Mouse (Mus musculus): Measurements from ENCODE around the gene Dscaml1. TPM values are rescaled to one million over a fixed set of nuclear protein-coding genes. Genes with fewer than 3 reads are reported as not detected.

The Dscaml1 gene
- polyA plus RNA-seq, 1 experiment from 2014 or later: 11.2 TPM

DNA sequence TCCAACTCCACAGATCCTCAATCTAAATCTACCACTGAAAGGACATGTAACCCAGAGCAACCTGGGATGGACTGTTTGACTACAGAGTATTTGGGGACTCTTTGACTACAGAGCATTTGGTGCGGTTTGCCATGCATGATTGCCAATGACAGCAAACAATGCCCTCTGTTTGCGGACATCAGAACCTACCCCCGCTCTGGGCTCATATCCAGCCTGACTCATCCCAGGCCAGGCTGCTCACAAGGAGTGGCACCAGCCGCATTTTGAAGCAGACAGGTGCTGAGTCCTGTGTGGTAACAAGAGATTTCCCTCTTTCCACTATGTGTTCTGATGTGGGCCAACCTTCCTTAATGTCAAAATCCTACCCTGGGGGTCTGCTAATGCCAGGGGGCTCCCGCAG is 171.7 kb downstream of the Dscaml1 start:
- H3K27me3 ChIP-seq: no peaks in the 10 kb centered on the region
- H3K36me3 ChIP-seq: no peaks in the 10 kb centered on the region
- no peak overlapping the region for H3K9ac ChIP-seq
- ATAC-seq (ENCODE audit: low FRiP score): no peak
- no peak overlapping the region for H3K4me3 ChIP-seq
- H3K27ac ChIP-seq: no peak overlapping the region
- H3K4me1 ChIP-seq (replicated peaks): peaks cover 27% of the 10 kb centered on the region
- no peaks in the 10 kb centered on the region for H3K9me3 ChIP-seq
- H3K4me2 ChIP-seq: no peak overlapping the region
- WGBS: 65% methylated on average over 5 of the region's 5 CpGs

DNA sequence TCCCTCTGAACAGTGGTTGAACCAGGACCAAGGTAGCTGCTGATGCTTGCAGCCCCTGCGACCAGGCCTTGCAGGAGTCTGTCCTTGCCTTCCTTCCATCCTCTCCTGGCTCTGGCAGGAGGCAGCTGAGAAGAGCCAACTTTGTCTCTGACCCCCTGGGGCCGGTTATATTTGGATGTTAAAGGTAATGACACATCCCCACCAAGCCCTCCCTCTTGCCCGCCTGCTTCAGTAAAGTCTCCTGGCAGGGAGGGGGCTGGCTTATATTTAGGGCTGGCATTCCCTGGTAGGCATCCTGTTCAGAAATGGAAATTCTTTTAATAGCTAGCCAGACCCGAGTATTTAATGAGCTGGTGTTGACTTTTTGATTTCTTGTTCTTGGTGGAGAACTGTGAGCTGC is 172.9 kb downstream of the Dscaml1 start:
- Histone ChIP-seq H3K9me3 (no peaks in the 10 kb centered on the region), H3K9ac (no peak overlapping the region), H3K4me1 (replicated peaks) (peaks cover 24% of the 10 kb centered on the region), H3K4me3 (no peak overlapping the region), H3K27me3 (no peaks in the 10 kb centered on the region), H3K36me3 (no peaks in the 10 kb centered on the region), H3K4me2 (no peak overlapping the region), H3K27ac (no peak overlapping the region; the same call in 1 of the 2 replicates)
- 69% methylated on average over 4 of the region's 4 CpGs for WGBS
- no peak for ATAC-seq (ENCODE audit: low FRiP score)

DNA sequence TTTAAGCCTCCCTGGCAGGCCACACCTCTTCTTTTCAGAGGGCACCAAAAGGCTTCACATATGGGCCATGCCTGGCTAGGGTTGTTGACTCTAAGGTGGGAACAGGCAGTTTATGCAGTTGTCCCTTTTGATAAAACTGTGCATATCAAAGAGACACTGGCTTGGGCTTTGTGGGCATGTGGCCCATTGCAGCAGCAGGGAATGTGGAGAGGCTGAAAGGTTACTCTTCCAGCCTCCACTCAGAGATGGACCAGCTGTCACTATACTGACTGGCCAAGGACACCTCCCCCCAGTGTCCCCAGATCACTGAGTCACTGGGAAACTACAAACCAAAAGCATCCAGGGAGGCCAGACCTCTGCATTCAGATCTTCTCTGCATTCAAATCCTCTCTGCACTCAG is 180.9 kb downstream of the Dscaml1 start:
- H3K4me2 ChIP-seq: no peak overlapping the region
- H3K4me3 ChIP-seq: no peak overlapping the region
- H3K4me1 ChIP-seq (replicated peaks): peaks cover 46% of the 10 kb centered on the region
- no peak for ATAC-seq (ENCODE audit: low FRiP score)
- no peaks in the 10 kb centered on the region for H3K27me3 ChIP-seq
- peak overlapping the region; percentile 88; the same call in 1 of the 2 replicates for H3K27ac ChIP-seq
- no peaks in the 10 kb centered on the region for H3K9me3 ChIP-seq
- no peak overlapping the region for H3K9ac ChIP-seq
- H3K36me3 ChIP-seq: no peaks in the 10 kb centered on the region

DNA sequence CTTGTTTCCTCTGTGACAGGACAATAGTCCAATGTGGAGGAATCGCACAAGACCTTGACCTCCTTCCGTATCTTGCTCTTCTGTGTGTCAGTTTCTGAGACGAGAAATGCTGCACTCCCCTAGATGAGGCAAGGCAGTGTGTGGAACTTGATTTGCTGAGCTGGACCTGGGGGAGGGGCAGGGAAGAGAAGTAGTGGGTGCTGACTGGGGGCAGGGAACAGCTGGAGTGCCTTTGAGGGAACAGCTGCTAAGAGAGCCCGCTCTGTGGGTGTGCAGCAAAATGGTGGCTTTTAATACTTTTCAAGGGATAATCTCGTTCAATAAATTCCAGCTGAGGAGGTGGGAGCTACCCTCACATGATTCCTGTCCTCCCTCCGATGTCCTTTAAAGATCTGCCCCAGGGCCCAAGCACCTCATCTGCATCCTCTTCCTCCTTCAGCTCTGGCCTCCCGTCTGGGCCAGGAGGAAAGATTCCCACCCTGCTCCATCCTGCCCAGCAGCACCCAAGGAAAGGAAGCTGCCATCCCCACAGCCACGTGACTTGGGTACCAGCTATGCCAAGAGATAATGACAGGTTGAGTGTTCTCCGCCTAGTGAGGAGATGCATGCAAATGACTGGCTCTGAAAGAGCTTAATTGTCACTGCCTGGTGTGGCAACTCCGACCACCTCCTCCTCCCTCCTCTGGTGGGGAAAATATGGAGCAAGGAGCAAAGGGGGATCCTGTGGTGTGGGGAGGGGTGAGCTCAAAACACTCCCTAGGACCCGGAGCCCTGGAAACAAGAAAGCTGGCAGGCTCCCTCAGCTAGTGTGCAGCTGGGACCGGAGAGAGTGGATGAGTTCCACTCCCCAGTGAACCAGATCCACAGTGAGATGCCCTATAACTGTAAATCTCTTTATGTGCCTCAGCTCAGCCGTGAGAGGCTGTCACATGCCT is 181.9 kb downstream of the Dscaml1 start:
- no peaks in the 10 kb centered on the region for H3K27me3 ChIP-seq
- peaks cover 49% of the 10 kb centered on the region for H3K4me1 ChIP-seq (replicated peaks)
- no peak overlapping the region for H3K4me3 ChIP-seq
- H3K27ac ChIP-seq: peak overlapping the region; percentile 88
- 0 out of 2 replicates have a peak overlapping the region, but pooled peaks have one; percentile 6 for H3K9ac ChIP-seq
- no peaks in the 10 kb centered on the region for H3K9me3 ChIP-seq
- peak; percentile 78 for ATAC-seq (ENCODE audit: low FRiP score)
- no peak overlapping the region for H3K4me2 ChIP-seq
- H3K36me3 ChIP-seq: no peaks in the 10 kb centered on the region
- 24% methylated on average over 13 of the region's 13 CpGs for WGBS

DNA sequence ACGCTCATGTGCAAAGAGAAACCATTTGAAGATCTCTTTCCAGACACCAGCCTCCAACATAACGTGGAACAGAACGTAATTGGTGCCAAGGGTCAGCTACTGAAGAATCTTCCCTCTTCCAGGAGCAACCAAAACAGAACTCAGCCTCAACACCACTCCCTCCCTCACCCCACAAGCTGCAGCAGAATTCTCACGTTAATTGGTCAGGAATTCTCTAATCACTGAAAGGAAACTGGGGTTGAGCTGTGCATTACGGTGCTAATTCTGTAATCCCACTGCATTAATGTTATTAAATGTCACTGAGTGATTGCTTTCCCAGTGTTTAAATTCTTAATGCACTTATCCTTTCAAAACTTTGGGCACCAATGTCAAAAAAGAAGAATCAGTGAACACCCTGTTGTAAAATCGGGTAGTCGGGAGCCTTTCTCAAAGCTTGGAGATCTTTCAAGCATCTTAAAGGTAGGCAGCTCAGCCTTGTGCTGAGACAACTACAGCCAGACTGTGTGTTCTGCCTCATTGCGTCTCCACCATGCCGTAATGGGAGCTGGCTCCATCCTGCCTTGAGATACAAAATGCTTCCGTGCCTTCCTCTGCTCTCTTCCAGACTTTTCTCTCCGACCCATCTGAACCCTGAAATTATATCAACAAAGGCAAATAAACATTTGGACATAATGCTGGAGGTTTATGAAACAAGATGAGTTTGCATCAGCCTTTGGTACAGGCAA is 184.1 kb downstream of the Dscaml1 start:
- Histone ChIP-seq H3K4me3 (no peak overlapping the region), H3K36me3 (no peaks in the 10 kb centered on the region), H3K27me3 (no peaks in the 10 kb centered on the region), H3K4me1 (replicated peaks) (peaks cover 59% of the 10 kb centered on the region), H3K9me3 (no peaks in the 10 kb centered on the region), H3K27ac (peak overlapping the region; percentile 5; the same call in 1 of the 2 replicates), H3K9ac (no peak overlapping the region), H3K4me2 (no peak overlapping the region)
- 73% methylated on average over 11 of the region's 11 CpGs for WGBS
- ATAC-seq (ENCODE audit: low FRiP score): no peak

DNA sequence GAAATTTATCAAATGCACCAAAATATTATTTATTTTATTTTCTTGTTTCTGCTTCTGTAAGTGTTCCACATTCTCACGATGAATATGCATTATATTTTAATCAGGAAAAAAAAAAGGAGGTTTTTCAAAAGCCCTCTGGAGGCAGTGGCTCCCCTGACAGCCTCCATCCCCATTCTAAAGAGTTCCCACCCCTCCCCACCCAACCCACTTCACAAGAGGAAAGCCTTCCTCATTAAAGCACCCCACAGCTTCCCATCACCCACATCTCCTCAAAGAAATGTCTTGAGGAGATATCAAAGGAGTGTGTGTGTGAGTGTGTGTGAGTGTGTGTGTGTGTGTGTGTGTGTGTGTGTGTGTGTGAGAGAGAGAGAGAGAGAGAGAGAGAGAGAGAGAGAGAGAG is 188.2 kb downstream of the Dscaml1 start:
- ATAC-seq (ENCODE audit: low FRiP score): no peak
- no peak overlapping the region for H3K27ac ChIP-seq
- no peaks in the 10 kb centered on the region for H3K27me3 ChIP-seq
- H3K36me3 ChIP-seq: no peaks in the 10 kb centered on the region
- 65% methylated on average over 1 of the region's 1 CpGs for WGBS
- no peak overlapping the region for H3K4me2 ChIP-seq
- no peak overlapping the region for H3K9ac ChIP-seq
- no peak overlapping the region for H3K4me3 ChIP-seq
- H3K4me1 ChIP-seq (replicated peaks): peaks cover 67% of the 10 kb centered on the region
- no peaks in the 10 kb centered on the region for H3K9me3 ChIP-seq

DNA sequence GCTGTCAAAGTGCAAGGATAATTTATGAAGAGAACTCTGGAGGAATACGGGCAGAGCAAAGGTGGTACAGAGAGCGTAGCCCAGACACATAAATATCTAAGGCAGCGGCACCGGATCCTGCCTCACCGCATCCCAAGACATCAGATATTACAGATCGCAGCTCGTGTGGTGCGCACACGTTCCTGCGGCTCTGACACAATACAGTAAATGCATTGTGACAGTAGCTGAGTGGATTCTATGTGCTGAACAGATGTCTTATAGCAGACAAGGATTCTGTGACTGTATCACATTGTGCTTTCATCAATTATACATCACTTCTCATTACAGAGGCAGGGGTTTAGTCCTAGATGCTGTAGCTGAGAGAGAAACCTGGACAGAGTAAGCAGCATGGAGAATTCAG is 191.5 kb downstream of the Dscaml1 start:
- peaks cover 60% of the 10 kb centered on the region for H3K4me1 ChIP-seq (replicated peaks)

DNA sequence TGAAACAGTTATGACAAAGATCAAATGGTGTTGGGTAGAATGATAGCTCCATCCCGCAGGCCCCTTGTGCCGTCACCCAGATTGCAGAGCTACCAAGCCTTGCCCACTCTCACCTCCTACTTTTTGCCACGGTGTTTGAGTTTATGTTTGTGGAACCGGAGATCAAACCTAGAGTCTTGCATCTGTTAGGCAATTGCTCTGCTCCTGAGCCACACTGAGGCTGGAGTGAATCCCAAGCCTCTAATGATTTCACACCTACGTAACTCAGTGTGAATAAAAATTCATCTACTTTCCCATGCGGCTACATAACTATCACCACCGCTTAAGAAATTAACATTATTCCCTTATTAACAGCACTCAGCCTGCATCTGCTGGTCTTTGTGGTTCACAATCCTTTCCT is 192.0 kb downstream of the Dscaml1 start:
- H3K27me3 ChIP-seq: no peaks in the 10 kb centered on the region
- WGBS: 92% methylated on average over 7 of the region's 7 CpGs
- H3K9ac ChIP-seq: no peak overlapping the region
- no peaks in the 10 kb centered on the region for H3K9me3 ChIP-seq
- H3K4me1 ChIP-seq (replicated peaks): peaks cover 65% of the 10 kb centered on the region
- H3K4me2 ChIP-seq: no peak overlapping the region
- peak overlapping the region; percentile 79 for H3K27ac ChIP-seq
- H3K36me3 ChIP-seq: no peaks in the 10 kb centered on the region
- no peak for ATAC-seq (ENCODE audit: low FRiP score)
- no peak overlapping the region for H3K4me3 ChIP-seq

More for the DNA sequence above, 191.5 kb downstream of the Dscaml1 start:
- Histone ChIP-seq H3K9ac (peak overlapping the region; percentile 25; the same call in 1 of the 2 replicates), H3K27me3 (no peaks in the 10 kb centered on the region), H3K4me2 (no peak overlapping the region), H3K36me3 (no peaks in the 10 kb centered on the region), H3K27ac (peak overlapping the region; percentile 79), H3K4me3 (no peak overlapping the region), H3K9me3 (no peaks in the 10 kb centered on the region)
- 66% methylated on average over 10 of the region's 10 CpGs for WGBS
- ATAC-seq (ENCODE audit: low FRiP score): peak; percentile 57; the same call in 1 of the 2 replicates

DNA sequence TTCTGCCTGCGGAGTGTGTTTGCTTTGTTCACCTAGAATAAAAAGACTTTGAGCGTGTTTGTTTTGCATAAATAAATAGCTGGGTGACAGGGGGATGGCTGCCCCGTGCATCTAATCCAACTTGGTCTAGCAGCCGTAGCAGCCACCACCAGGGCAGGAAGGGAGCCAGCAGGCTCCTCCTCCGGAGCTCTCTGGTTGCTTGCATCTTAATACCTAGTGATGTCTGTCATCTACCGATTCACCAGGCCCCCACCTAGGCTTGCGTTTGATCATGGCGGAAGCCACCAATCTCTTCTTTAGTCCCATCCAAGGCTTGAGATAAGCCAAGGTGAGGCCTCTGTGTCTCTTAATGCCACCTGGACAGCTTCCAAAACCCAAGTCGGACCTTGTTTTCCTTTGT is 193.6 kb downstream of the Dscaml1 start:
- Histone ChIP-seq H3K4me3 (no peak overlapping the region), H3K4me2 (no peak overlapping the region), H3K27me3 (no peaks in the 10 kb centered on the region), H3K4me1 (replicated peaks) (peaks cover 69% of the 10 kb centered on the region), H3K9me3 (no peaks in the 10 kb centered on the region), H3K36me3 (no peaks in the 10 kb centered on the region), H3K9ac (no peak overlapping the region; the same call in 1 of the 2 replicates), H3K27ac (peak overlapping the region; percentile 82)
- ATAC-seq (ENCODE audit: low FRiP score): no peak
- WGBS: 47% methylated on average over 9 of the region's 9 CpGs

DNA sequence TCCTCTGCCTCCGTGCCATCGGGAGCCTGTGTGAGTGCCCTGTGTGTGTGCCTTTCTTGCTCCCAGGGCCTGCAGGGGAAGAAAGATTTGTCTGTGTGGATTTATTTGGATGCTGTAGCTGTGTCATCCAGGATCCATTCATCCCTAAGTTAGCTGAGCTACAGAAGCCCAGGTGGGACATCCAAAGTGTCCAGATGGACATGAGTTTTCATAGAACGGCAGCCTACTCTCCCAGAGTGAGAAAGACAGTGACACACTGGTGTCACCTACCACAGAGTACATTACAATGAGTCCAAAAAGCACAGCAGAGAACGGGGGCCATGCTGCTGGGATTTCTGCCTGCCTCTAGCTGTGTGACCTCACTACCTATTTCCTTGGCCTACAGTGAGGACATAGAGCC is 194.5 kb downstream of the Dscaml1 start:
- Histone ChIP-seq H3K27ac (peak overlapping the region; percentile 82), H3K36me3 (no peaks in the 10 kb centered on the region), H3K9me3 (no peaks in the 10 kb centered on the region), H3K4me1 (replicated peaks) (peaks cover 65% of the 10 kb centered on the region), H3K27me3 (no peaks in the 10 kb centered on the region), H3K9ac (no peak overlapping the region), H3K4me2 (no peak overlapping the region), H3K4me3 (no peak overlapping the region)
- WGBS: 85% methylated on average over 4 of the region's 4 CpGs
- no peak for ATAC-seq (ENCODE audit: low FRiP score)

DNA sequence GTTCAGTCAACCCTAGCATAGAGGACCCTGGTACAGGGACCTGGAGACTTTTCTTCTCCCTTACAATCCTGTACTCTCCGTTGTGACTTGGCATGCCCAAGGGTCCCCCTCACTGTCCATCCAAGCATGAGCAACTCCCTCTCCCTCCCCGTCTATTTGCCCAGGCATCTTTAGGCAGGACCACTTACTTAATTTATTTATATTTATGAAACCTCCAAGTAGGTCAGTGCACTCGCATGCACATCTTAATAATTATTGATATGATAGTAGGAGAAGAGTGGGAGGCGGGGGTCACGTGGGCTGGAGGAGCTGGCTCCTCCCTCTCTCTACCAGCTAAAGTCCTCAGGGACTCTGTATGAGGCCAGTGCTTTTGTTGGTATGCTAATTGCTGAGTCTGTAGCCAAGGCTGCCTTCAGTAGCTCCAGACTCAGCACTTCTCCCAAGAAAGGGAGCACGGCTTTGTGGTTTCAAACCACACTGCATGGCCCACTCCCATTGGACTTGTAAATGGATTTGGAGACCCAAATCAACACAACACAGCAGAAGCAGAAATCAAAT is 199.5 kb downstream of the Dscaml1 start:
- Histone ChIP-seq H3K27ac (peak overlapping the region; percentile 65), H3K9me3 (no peaks in the 10 kb centered on the region), H3K36me3 (no peaks in the 10 kb centered on the region), H3K4me2 (no peak overlapping the region), H3K27me3 (no peaks in the 10 kb centered on the region), H3K4me1 (replicated peaks) (peaks cover 47% of the 10 kb centered on the region), H3K9ac (no peak overlapping the region), H3K4me3 (no peak overlapping the region)
- 32% methylated on average over 6 of the region's 6 CpGs for WGBS
- peak; percentile 53; the same call in 1 of the 2 replicates for ATAC-seq (ENCODE audit: low FRiP score)

DNA sequence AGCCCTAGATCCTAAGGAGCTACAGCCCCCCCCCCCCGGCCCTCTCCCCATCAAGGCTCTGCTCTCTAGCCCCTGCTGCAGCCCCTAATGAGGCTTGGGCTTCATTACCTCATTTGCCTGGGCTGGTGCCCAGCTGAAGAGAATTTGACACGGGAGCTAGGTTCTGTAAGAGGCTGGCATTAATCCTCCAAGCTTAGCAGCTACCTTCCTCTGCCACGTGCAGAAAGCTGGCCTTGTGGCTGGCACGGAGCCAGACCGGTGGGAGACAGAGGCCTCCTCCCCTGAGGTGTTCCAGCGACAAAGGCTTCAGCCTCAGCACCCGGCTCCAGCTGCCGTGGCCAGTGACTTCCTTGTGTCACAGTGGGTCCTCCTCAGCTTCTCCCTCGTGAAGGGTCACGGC is 206.1 kb downstream of the Dscaml1 start:
- peak overlapping the region; percentile 89 for H3K27ac ChIP-seq
- 21% methylated on average over 10 of the region's 10 CpGs for WGBS
- peaks cover 42% of the 10 kb centered on the region for H3K4me1 ChIP-seq (replicated peaks)
- ATAC-seq (ENCODE audit: low FRiP score): peak; percentile 75
- H3K4me3 ChIP-seq: no peak overlapping the region
- no peak overlapping the region for H3K9ac ChIP-seq
- no peaks in the 10 kb centered on the region for H3K9me3 ChIP-seq
- no peaks in the 10 kb centered on the region for H3K36me3 ChIP-seq
- H3K27me3 ChIP-seq: no peaks in the 10 kb centered on the region
- no peak overlapping the region for H3K4me2 ChIP-seq

Data from hindbrain, embryonic 13.5 days (tissue).